Mouse (Mus musculus): ENCODE results near the gene Rgs7bp. TPM values are rescaled to one million over a fixed set of nuclear protein-coding genes. Genes with fewer than 3 reads are reported as not detected.
A peak's percentile ranks its signal among the peaks of the same experiment; 100 is the strongest.

The Rgs7bp gene
- total and polyA plus RNA-seq, 2 experiments from 2014 or later, result 11.6 to 18.5 TPM

GRCm38 (mm10) chr13:104947958-104948357, 106.8 kb downstream of the Rgs7bp start:
- no peak overlapping the region for H3K27ac ChIP-seq
- no peaks in the 10 kb centered on the region for H3K4me1 ChIP-seq (ENCODE audit: insufficient read depth, low read length)
- no peaks in the 10 kb centered on the region for H3K9me3 ChIP-seq (ENCODE audit: low read length)
- WGBS, result 1% methylated on average over 7 of the region's 7 CpGs
- TF ChIP-seq CTCF (IDR thresholded peaks at IDR 0.05; ENCODE audit: low read depth), result peak; percentile 84
- ATAC-seq (peak; percentile 93), DNase-seq (ENCODE audit: low spot score) (peak; percentile 97)
- no peak overlapping the region for H3K4me3 ChIP-seq (ENCODE audit: low read length)
- H3K9ac ChIP-seq (replicated peaks; ENCODE audit: low read length), result no peak overlapping the region
- H3K27me3 ChIP-seq (ENCODE audit: insufficient read depth, low read length), result no peaks in the 10 kb centered on the region
- peak overlapping the region; percentile 39 for H3K4me2 ChIP-seq (ENCODE audit: low read depth, low read length)
- H3K36me3 ChIP-seq (ENCODE audit: insufficient read depth, low read length), result no peaks in the 10 kb centered on the region

GRCm38 (mm10) chr13:104940483-104940882, 114.2 kb downstream of the Rgs7bp start:
- Histone ChIP-seq H3K4me1 (ENCODE audit: insufficient read depth, low read length) (no peaks in the 10 kb centered on the region), H3K9ac (replicated peaks; ENCODE audit: low read length) (no peak overlapping the region), H3K27me3 (ENCODE audit: insufficient read depth, low read length) (no peaks in the 10 kb centered on the region), H3K4me2 (ENCODE audit: low read depth, low read length) (no peak overlapping the region), H3K9me3 (ENCODE audit: low read length) (no peaks in the 10 kb centered on the region), H3K4me3 (ENCODE audit: low read length) (no peak overlapping the region), H3K36me3 (ENCODE audit: insufficient read depth, low read length) (no peaks in the 10 kb centered on the region), H3K27ac (no peak overlapping the region)
- no peak for TF ChIP-seq CTCF (IDR thresholded peaks at IDR 0.05; ENCODE audit: low read depth)
- 93% methylated on average over 8 of the region's 8 CpGs for WGBS
- no peak for ATAC-seq
- no peak for DNase-seq (ENCODE audit: low spot score)

DNA sequence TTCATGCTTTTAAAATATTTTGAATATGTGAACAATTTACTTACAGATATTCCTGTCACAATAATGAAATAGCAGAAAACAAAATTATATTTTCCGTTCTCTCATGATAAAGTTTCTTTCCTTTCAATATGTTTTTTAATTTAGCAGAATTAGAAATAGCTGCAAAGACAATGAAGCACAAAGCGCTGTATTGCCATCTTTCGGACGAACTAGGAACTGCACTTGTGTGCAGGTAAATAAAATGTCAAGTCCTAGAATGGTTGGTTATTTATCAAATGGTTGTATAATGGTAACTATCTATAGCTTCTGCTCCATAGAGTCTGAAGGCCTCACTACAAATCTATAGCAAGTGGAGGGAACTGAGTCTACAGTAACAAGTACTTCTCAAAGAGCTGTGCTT, 114.9 kb downstream of the Rgs7bp start:
- H3K9ac ChIP-seq (replicated peaks; ENCODE audit: low read length), result no peak overlapping the region
- WGBS, result 5% methylated on average over 4 of the region's 4 CpGs
- no peaks in the 10 kb centered on the region for H3K9me3 ChIP-seq (ENCODE audit: low read length)
- TF ChIP-seq CTCF (IDR thresholded peaks at IDR 0.05; ENCODE audit: low read depth), result peak; percentile 93
- H3K4me3 ChIP-seq (ENCODE audit: low read length), result no peak overlapping the region
- H3K36me3 ChIP-seq (ENCODE audit: insufficient read depth, low read length), result no peaks in the 10 kb centered on the region
- DNase-seq (ENCODE audit: low spot score) (peak; percentile 88), ATAC-seq (no peak)
- no peaks in the 10 kb centered on the region for H3K4me1 ChIP-seq (ENCODE audit: insufficient read depth, low read length)
- no peaks in the 10 kb centered on the region for H3K27me3 ChIP-seq (ENCODE audit: insufficient read depth, low read length)
- H3K27ac ChIP-seq, result no peak overlapping the region
- no peak overlapping the region for H3K4me2 ChIP-seq (ENCODE audit: low read depth, low read length)

DNA sequence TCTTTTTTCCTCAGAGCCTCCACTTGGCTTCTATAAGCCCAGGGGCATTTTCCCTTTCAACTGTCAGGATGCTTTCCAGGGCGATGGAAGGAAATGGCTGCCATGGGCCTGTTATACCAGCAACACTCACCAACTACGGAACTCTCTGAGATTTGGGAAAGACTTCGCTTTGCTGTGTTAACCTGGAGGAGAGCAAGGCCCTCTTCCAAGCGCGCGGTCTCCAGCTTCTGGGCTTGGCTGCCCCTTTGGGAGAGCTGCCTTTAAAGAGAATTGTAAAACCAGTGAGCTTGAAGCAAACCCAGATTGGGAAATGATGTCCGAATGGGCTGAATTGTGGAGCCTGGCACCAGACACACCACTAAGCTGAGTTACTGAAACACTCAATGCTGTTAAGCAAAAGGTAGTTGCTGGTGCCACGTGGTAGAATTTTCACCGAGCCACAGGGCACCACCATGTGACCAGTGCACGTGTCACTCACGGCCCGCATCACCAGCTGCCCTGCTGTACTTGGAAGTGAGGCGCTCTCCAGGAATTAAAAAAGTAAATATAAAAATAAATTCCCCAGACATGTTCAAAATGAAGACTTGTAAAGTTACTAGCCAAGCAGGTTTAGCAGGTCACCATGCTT, 115.7 kb downstream of the Rgs7bp start:
- DNase-seq (ENCODE audit: low spot score) (no peak), ATAC-seq (peak; percentile 48; the same call in 1 of the 2 replicates)
- H3K27me3 ChIP-seq (ENCODE audit: insufficient read depth, low read length), result no peaks in the 10 kb centered on the region
- no peak overlapping the region for H3K4me3 ChIP-seq (ENCODE audit: low read length)
- 58% methylated on average over 13 of the region's 13 CpGs for WGBS
- H3K4me2 ChIP-seq (ENCODE audit: low read depth, low read length), result no peak overlapping the region
- no peak overlapping the region for H3K27ac ChIP-seq
- H3K4me1 ChIP-seq (ENCODE audit: insufficient read depth, low read length), result no peaks in the 10 kb centered on the region
- TF ChIP-seq CTCF (IDR thresholded peaks at IDR 0.05; ENCODE audit: low read depth), result no peak
- H3K36me3 ChIP-seq (ENCODE audit: insufficient read depth, low read length), result no peaks in the 10 kb centered on the region
- no peaks in the 10 kb centered on the region for H3K9me3 ChIP-seq (ENCODE audit: low read length)
- no peak overlapping the region for H3K9ac ChIP-seq (replicated peaks; ENCODE audit: low read length)

DNA sequence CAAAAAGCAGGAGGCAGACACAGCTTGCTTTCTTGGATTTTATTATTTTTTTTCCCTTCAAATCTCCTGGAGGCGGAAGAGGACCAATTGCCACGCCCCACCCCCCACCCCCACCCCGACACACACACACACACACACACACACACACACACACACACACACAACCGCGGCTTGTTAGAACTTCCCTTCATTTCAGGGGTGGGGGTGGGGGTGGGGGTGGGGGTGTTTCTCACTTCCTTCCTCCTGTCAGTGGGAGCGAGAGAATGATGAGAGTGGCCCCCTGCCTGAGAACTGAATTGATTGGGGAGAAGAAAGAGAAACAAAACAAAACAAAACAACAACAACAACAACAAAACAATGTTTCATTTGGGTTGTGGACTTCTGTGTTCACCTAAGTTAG, 117.0 kb downstream of the Rgs7bp start:
- no peak for TF ChIP-seq CTCF (IDR thresholded peaks at IDR 0.05; ENCODE audit: low read depth)
- DNase-seq (ENCODE audit: low spot score), result no peak
- ATAC-seq, result no peak
- Histone ChIP-seq H3K9ac (replicated peaks; ENCODE audit: low read length) (no peak overlapping the region), H3K9me3 (ENCODE audit: low read length) (no peaks in the 10 kb centered on the region), H3K36me3 (ENCODE audit: insufficient read depth, low read length) (no peaks in the 10 kb centered on the region), H3K27ac (no peak overlapping the region), H3K27me3 (ENCODE audit: insufficient read depth, low read length) (no peaks in the 10 kb centered on the region), H3K4me2 (ENCODE audit: low read depth, low read length) (peak overlapping the region; percentile 52), H3K4me3 (ENCODE audit: low read length) (peak overlapping the region; percentile 17), H3K4me1 (ENCODE audit: insufficient read depth, low read length) (no peaks in the 10 kb centered on the region)
- WGBS, result 26% methylated on average over 6 of the region's 6 CpGs

GRCm38 (mm10) chr13:104936586-104936985, 118.1 kb downstream of the Rgs7bp start:
- Histone ChIP-seq H3K27me3 (ENCODE audit: insufficient read depth, low read length) (no peaks in the 10 kb centered on the region), H3K36me3 (ENCODE audit: insufficient read depth, low read length) (no peaks in the 10 kb centered on the region), H3K27ac (no peak overlapping the region), H3K4me2 (ENCODE audit: low read depth, low read length) (no peak overlapping the region; the same call in 1 of the 2 replicates), H3K9ac (replicated peaks; ENCODE audit: low read length) (no peak overlapping the region), H3K4me3 (ENCODE audit: low read length) (no peak overlapping the region), H3K4me1 (ENCODE audit: insufficient read depth, low read length) (no peaks in the 10 kb centered on the region), H3K9me3 (ENCODE audit: low read length) (no peaks in the 10 kb centered on the region)
- DNase-seq (ENCODE audit: low spot score) (no peak), ATAC-seq (no peak)
- TF ChIP-seq CTCF (IDR thresholded peaks at IDR 0.05; ENCODE audit: low read depth), result no peak
- WGBS, result 91% methylated on average over 2 of the region's 2 CpGs

All from hindbrain, postnatal 0 days (tissue).